Mouse (Mus musculus): ENCODE measurements around the gene Rbbp8nl. TPM values are rescaled to one million over a fixed set of nuclear protein-coding genes. Genes with fewer than 3 reads are reported as not detected.

The Rbbp8nl gene
- polyA plus RNA-seq (2012; rRNA removed), result 0.04 TPM in 1 of 2 replicates, not detected in the other

DNA sequence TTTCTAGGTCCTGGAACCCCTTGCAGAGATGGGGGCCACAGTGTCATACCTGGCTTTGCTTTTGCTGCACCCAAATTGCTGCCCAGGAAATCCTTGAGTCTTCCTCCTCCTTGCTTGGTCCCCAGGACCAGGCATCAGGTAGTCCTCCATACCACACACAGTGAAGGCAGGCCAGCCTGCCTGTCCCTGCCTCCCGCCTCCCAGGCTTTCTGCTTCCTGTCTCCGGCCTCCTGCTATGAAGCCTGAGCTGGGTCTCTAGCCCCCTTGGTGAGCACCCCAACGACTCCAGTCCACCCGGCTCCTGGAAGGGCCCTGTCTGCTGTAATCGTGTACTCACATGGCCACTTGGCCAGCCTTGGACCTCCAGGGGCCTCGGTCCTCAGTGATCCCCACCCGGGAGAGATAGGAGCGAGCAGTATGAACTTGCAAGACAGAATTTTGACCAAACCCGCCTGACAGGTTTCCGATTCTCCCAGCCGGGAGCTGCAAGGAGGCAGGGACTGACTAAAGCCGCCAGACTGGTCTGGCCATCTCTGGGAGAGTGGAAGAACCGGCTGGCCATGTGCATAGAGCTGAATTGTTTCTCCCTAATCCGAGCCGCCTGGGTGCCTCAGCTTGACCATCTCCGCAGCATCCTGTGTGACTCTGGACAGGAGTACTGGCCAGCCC, at the start of gene Rbbp8nl:
TSS of gene Rbbp8nl (minus strand) at position 440 of the 669 bp plus-strand sequence.
- no peak for DNase-seq (ENCODE audit: extremely low spot score in 1 of 2, low spot score in 1 of 2)

DNA sequence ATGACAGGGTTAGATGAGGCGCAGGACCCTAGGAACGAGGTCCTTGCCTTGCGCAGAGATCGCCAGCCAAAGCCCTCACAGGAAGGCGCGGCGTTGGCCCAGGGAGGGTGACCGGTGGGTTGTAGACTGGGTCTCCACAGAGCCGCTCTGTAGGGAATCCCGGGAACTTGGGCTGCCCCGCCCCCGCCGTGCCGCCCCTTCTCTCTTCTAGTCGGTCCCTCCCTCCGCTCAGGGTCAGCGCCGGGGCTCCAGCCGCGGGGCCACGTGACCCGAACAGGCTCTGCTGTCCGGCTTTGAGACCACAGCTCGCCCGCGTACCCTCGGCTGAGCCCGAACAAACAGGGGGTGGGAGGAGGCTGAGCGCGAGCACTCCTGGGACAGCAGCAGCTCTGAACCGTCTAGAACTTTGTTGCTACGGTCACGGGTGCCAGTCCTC, 44.9 kb upstream of the Rbbp8nl start, which contains the start of gene Gata5:
TSS of gene Gata5 (minus strand) at position 149 of the 436 bp plus-strand sequence.
- DNase-seq (ENCODE audit: extremely low spot score in 1 of 2, low spot score in 1 of 2), result no peak

DNA sequence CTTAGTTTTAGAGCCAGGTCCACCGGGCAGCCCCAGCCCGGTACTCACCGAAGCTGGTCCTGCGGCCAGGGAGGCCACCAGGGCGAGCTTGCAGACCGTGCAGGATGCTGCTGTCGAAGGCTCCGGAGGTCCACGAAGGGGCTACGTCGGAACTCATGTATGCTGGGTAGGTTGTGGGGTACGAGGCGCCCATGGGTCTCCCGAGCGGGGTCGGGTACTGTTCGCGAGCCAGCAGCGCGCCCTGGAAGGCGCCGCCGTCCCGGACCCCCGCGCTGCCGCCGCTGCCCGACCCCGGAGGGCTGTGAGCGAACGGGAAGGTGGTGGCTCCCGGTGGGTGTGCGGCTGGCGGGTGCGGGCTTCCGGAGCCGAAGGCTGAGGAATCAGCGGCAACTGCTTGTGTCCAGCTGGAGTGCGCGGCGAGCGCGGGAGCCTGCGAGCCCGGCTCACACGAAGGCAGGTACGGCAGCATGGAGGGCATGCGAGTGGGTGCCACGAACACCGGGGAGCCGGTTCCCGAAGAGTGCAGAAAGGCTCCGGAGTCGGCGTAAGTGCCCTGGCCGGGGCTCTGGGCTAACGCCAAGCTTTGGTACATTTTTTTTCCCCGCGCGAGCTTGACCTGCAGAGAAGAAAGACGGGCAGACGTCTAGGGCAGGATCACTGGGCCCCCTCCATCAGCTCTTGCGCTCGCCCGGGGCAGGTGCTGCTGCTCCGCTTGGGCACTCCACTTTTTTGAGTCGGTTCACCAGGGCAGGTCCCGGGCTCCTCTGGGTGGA, 44.3 kb upstream of the Rbbp8nl start:
- DNase-seq (ENCODE audit: extremely low spot score in 1 of 2, low spot score in 1 of 2), result no peak

DNA sequence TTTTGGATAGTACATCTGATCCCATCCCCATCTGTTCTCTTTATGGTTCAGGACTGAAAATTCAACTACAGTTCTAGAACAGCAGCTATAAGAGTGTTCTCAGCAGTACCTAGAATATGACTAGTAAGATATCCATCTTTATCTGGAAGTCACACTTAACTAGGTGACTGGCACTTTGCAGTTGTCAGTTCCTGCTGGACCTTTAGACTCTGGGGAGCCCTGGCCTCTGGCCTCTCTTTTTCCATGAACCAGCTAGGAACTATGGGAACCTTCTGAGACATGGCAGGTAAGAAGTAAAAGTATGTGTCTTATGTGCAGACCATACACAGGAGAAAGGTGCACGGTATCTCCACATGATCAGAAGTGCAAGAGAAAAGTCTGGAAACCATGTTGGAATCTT, 39.8 kb upstream of the Rbbp8nl start:
- DNase-seq (ENCODE audit: extremely low spot score in 1 of 2, low spot score in 1 of 2), result no peak

DNA sequence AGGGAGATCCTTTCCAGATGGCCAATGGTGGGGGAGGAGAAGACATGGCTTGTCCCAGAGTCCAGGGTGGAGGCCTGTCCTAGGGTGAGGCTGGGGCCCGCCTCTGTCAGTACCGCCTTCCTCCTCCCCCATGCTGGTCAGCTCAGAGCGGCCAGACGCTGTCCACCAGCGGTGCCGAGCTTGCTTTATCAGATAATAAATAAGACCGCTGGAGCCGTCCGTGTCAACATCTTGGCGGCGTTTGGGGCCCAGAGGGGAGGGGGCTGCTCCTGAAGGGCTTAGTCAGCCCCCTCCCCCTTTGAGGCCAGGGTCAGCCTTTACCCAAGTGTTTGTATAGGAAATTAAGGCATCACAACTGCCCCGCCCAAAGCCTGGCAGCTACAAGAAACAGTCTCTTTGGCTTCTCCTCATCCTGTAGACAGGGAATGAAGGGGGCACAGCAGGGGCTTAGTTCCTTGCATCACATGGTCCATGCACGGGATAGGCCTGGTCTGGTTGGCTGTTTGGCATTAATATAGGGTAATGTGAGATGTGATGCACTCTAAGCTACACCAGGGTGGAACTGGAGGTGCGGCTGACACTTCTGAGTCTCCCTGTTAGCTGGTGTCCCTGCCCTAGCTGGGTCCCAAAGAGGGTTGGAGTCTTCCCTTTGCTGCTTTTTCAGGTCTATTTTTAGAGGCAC, 33.1 kb upstream of the Rbbp8nl start:
- no peak for DNase-seq (ENCODE audit: extremely low spot score in 1 of 2, low spot score in 1 of 2)

DNA sequence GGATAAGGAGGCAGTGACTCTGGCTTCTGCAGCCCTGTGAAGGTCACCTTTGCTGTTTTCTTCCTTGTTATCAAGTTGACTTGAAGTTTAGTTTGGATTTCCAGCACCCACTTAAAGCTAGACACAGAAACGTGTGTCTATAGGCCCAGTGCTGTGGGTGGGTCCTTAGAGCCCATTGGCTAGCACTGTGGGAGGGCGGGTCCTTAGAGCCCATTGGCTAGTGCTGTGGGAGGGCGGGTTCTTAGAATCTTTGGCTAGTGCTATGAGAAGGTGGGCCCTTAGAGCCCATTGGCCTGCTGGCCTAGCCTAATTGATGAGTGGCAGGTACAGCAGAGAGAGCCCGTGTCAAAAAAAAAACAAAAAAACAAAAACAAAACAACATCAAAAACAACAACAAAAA, 30.5 kb upstream of the Rbbp8nl start:
- DNase-seq (ENCODE audit: extremely low spot score in 1 of 2, low spot score in 1 of 2), result no peak

DNA sequence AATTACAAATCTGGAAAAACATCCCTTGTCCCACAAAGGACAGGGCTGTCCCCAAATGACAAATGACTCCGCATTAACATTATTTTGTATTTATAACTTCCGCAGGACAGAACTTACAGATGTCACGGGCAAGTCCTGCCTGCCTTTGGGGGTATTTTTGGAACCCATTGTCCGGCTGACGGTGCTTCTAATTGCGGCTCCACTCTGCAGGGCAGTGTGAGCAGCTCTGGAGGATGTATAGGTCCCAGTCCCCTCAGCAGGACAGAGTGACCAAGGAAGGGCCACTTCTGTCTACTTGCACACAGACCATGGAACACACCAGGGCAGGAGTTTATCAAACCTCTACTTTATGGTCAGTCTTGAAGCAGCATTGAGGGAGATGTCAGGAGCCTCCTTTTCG, 27.9 kb upstream of the Rbbp8nl start:
- no peak for DNase-seq (ENCODE audit: extremely low spot score in 1 of 2, low spot score in 1 of 2)

DNA sequence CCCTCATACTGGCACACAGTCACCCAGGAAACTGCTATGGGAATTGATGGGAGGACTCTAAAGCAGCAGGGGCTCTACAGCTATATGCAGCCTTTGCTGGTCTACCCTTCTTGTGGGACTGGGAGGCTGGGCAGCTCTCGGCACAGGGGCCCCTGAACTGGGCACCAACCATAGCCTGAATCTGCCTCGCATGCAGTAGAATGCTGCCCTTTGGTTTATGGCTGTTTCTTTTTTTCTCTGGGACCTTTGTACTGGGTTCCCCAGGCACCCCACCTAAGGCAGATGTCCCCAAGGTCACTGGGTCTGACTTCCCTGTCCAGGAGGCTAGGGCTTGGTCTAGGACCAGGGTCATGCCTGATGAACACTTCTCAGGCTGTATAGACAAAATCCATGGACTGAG, 24.6 kb upstream of the Rbbp8nl start:
- no peak for DNase-seq (ENCODE audit: extremely low spot score in 1 of 2, low spot score in 1 of 2)

DNA sequence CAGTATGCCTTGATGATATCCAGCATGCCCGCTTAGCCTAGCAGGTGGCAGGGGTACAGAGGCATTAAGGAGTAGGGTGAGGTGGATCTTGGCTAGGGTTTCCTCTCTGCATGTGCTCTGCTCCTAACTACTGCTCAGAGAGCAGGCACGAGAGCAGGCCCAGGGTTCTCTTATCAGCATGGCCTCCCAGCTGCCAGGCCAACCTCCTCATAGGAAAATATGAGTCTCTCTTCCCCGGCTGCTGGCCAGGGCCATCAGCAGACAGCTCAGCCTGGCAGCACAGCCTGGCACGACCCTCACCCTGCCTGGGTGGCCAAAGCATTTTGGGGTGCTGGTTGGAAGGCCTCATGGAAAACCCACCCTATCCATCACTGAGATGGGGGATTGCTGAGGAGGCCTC, 21.5 kb upstream of the Rbbp8nl start:
- DNase-seq (ENCODE audit: extremely low spot score in 1 of 2, low spot score in 1 of 2), result no peak

DNA sequence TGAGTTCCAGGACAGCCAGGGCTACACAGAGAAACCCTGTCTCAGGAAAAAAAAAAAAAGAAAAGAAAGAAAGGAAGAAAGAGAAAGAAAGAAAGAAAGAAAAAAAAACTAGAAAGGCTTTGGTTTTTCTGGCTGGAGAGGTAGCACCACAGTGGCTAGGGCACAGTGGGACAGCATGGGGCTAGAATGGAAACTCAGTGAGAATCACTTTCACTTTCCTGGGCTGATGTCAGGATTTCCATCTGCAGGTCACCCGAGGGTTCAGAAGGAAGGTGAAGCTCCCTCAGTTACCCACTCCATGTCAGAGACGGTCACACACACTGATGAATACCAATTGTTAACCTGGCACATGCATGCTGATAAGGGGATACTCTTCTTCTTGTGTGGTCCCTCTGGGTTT, 18.0 kb upstream of the Rbbp8nl start:
- no peak for DNase-seq (ENCODE audit: extremely low spot score in 1 of 2, low spot score in 1 of 2)

DNA sequence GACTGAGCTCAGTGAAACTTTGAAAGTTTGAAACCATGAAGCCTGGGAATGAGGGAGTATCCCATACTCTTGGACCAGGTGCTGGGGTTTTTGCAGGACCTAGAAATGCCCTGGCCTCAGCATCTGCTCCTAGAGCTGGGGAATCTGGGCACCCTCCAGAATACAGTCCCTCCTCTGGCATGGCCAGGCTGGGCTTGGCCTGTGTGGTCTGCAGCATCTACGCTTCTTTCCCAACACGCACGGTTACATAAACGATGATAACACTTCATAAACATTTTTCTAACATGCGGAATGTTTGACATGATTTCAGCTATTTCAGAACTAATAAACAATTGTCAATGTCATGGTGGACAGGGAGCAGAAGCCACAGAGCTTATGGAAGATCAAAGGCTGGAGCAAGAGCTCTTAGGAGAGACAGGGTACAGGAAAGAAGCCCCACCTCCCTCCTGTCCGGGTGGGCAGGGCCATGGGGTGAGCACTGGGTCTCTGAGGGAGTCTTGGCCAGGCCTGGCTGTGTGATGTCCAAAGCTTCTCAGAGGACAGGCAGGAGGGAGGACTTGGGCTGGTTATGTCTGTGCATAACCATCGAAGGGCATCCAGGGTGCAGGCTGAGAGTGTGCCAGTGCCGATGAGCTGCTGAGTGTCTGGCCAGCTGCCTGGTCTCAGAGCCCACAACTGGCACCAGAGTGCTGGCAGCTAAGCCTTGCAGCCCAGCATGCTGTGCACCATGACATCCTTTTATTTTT, 16.9 kb upstream of the Rbbp8nl start:
- DNase-seq (ENCODE audit: extremely low spot score in 1 of 2, low spot score in 1 of 2), result no peak

DNA sequence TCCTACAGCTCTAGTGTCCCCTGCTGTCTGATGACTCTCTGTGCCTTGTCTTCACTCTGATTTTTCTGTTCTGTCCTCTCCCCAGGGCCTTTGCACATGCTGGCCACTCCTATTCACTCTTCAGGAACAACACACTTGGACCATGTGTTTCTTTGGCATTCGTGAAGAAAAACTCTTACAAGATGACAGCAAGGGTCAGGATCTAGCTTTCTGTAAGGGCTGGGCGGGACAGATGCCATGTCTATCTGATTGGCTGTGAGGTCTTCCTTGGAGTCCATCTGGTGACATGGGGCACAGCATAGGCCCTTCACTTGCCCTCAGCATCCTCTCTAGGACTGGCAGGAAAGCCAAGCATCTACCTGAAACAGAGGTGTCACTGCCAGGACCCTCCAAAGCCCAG, 16.3 kb upstream of the Rbbp8nl start:
- DNase-seq (ENCODE audit: extremely low spot score in 1 of 2, low spot score in 1 of 2), result no peak

DNA sequence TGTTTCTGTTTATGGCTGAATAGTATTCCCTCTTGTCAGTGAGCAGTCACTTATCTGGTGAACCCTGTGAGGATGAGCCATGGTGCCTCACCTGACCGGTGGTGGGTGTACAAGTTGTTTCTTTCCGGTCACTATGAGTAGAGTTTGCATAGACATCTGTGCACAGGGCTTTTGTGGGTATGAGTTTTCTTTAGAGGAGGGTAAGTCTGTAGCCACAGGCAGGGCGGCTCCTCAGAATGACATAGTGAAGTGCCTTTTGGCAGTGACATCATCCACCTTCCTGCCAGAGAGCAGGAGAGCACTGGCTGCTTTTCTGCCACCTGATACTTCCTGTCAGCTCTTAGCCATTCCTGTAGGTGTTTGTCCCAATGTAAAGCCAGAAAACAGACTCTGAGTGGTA, 15.8 kb upstream of the Rbbp8nl start:
- no peak for DNase-seq (ENCODE audit: extremely low spot score in 1 of 2, low spot score in 1 of 2)

DNA sequence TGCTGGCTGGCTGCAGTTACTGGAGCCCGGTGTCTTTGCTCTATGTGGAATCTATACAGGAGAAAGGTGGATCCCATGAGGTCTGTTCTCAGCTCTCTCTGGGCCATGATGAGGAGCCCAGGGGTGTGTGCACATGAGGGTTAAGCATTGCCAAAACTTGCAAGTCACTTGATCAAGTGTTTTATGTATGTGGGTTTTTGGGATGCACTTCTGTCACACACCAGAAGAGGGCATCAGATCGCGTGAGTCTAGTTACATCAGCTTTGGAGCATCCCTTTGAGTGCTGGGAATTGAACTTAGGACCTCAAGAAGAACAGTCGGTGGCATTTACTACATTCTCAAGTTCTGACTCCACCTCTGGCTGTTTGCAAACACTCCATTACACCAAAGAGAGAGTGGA, 14.9 kb upstream of the Rbbp8nl start:
- no peak for DNase-seq (ENCODE audit: extremely low spot score in 1 of 2, low spot score in 1 of 2)

DNA sequence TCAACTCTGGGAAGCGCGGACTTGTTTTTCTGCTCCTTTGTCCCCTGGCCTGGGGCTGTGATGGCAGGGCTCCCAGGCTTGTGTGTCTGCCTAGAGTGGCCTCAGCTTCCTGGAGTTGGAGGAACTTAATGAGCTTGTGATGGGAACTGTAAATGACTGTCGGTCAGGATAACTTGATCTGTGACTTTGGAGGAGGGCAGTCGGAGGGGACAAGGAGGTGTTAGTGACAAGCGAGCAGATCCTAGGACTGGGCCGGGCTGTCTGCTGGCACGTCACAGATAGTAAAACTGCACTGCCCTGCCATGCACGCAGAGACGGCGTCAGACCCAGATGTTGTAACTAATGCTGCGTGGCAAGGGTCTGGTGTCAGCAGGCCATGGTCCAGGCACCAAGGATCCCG, 13.8 kb upstream of the Rbbp8nl start:
- no peak for DNase-seq (ENCODE audit: extremely low spot score in 1 of 2, low spot score in 1 of 2)

DNA sequence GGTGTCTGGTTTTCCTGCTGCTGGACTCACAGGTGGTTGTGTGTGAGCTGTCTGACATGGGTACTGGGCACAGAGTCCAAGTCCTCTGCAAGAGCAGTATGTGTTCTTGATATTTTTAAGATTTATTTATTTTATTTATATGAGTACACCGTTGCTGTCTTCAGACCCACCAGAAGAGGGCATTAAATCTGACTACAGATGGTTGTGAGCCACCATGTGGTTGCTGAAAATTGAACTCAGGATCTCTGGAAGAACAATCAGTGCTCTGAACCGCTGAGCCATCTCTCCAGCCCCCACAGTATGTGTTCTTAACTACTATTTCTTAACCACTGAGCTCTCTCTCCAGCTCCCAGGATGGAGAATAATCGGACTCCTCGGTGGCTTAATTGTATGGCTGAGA, 12.5 kb upstream of the Rbbp8nl start:
- no peak for DNase-seq (ENCODE audit: extremely low spot score in 1 of 2, low spot score in 1 of 2)

DNA sequence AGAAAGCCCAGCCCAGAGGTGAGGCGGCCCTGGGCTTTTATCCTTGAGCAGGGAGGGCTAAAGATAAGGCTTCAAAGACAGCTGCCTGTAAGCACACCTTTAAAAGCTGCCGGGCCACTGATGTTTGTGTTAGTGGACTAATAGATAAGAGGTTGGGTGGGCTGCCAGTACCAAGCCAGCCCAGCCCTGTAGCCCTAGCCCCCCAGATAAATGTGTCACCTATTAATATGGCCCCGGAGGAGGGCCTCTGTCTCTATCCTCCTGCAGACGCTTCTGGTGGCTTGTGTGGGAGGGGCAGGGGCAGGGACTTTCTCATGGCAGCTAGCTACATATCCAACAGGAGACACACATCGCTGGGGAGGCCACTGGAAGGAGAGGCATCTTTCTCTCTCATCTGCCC, 11.1 kb upstream of the Rbbp8nl start:
- DNase-seq (ENCODE audit: extremely low spot score in 1 of 2, low spot score in 1 of 2), result no peak

DNA sequence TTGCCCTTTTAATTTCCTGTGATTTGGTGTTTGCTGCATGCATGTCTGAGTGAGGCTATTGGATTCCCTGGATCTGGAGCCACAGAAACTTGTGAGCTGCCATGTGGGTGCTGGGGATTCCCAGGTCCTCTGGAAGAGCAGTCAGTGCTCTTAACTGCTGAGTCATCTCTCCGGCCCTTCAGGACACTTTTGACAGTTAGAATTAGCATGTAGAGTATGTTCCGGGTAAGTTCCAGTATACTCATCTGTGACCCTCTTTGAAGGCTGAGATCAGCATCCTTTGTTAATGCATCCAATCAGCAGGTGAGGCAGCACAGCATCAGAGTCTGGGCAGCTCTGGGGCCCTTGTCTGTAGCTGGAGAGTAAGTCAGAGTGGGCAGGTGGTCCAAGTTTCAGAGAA, 10.6 kb upstream of the Rbbp8nl start:
- DNase-seq (ENCODE audit: extremely low spot score in 1 of 2, low spot score in 1 of 2), result no peak

DNA sequence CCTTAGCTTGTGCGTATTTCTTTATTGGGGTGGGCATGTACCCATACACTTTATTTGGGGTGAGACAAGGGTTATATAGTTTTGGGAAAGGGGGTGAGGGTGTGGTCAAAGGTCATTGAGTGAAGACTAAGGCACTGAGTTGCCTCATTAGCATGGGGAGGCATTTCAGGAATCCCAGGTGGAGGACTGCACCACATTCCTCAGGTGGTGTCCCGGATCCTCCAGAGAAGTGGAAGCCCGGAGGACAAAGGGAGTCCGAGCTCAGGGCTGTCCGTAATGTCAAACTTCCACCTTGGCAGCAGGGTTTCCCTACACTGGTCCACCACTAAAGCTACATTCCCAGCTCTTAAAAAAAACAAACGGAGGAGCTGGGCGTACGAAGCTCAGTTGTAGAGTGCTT, 3.2 kb upstream of the Rbbp8nl start:
- no peak for DNase-seq (ENCODE audit: extremely low spot score in 1 of 2, low spot score in 1 of 2)

DNA sequence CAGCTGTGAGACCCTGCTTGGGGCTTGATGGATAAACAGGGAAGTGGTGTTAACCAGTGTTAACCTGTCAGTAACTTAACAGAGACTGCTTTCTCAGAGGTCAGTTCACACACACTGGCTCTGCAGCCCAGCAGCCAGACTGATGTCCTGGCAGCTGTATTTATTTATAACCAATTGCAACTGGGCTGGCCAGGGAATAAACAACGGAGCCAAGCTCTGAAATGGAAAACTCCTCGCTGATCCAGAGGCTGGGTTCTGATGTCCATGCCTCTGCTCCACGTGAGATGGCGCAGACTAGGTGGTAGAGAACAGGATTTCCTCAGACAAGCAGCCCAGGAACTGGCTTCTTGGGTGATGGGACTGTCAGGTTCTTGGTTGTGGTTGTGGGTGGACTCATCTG, 2.3 kb upstream of the Rbbp8nl start:
- DNase-seq (ENCODE audit: extremely low spot score in 1 of 2, low spot score in 1 of 2), result no peak

DNA sequence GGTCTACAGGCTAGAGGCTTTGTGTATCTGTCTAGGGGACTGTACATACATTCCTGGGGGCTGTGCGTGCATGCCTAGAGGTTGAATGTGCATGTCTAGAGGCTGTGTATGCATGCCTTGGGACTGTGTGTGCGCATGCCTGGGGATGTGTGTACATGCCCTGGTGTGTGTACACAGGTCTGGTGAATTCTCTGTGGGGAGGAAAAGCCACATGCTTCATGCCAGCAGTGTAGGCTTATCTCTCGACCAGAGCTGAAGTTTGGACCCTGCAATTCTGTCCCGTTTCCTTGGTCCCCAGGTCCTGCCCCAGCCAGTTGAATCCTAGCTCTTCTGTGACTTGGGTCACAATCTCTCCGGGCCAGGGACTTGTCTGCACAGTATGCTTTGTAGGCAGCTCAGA, 1.9 kb upstream of the Rbbp8nl start:
- no peak for DNase-seq (ENCODE audit: extremely low spot score in 1 of 2, low spot score in 1 of 2)

Data from frontal cortex, adult 2 months (tissue).